Mouse (Mus musculus) Patski (cell line): ENCODE measurements at regions not wholly inside any gene's neighbourhood (a gene's known extent, or its start where the extent isn't known, plus 50 kb on each side); places are given as distances from the start of the nearest gene placed in this dataset.
"Not testable (repeated sequence)": the region's sequence is repeated elsewhere in the genome, so short reads cannot be mapped to it uniquely, and the experiment has no call there.

Experiments
- ATAC-seq: fragments of 100-300 bp; one replicate; pipeline ENCODE4 v1.8.0; 2021
- CTCF ChIA-PET: fragments of 350-600 bp; sonication (Branson Sonifier 250); formaldehyde crosslinking; loops from one replicate; lab custom pipeline; 2022; ENCODE audit warnings: inconsistent platforms; lab: Charles Lee
- POLR2A ChIA-PET: fragments of 350-600 bp; sonication (Branson Sonifier 250); formaldehyde crosslinking; loops from one replicate; lab custom pipeline; 2022; ENCODE audit warnings: antibody characterized with exemption, inconsistent platforms; lab: Charles Lee
- DNase-seq: peaks from one replicate; pipeline ENCODE4 v3.0.0-alpha.2; 2011; ENCODE audit warnings: low read depth, low spot score
- H3K27me3 ChIP-seq: fragments of 371-371 bp; one replicate; pipeline ENCODE4 v1.5.1; 2021
- CTCF ChIP-seq: fragments of 100-300 bp; IDR thresholded peaks from one replicate; pipeline ENCODE4 v1.5.1; 2021
- in situ Hi-C: fragments of 300-500 bp; cut with MboI; formaldehyde crosslinking; loops from 3 replicates; pipeline ENCODE4 v1.11.1; 2018; ENCODE audit warnings: low pct_unique_long_range_greater_than_20kb, mixed read lengths

DNA sequence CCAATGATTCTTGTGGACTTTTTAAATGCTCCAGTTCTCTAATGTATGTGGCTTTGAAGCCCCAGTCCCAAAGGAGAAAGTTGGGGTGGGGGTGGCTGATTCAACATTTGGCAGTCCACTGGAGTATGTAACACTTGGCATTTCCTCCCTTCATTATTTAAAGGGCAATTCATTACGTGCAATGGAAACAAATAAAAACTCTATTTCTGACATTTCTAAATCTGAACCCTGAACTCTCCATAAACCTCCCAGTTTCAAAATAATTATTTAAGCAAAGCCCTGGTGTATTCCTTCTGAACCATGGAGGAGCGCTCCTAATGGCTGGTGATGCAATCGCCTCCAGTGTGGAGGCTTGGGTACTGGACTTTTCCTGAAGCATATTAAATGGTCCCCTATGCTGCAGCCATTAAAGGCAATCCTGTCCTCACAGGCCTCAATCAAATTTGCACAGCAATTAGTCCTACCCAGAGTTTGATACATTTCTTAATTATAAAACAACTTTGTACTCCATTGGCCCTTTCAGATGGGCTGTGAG is 235.4 kb downstream of the Sorl1 start:
- H3K27me3 ChIP-seq, result no peaks in the 10 kb centered on the region
- ChIA-PET CTCF (no interaction called here), POLR2A (interaction anchor here (0.5 to 0.7 kb wide), 2 partner anchors 17 to 308 kb away, joined by 3 read pairs; no protein-coding TSS in a partner anchor)
- DNase-seq (no peak), ATAC-seq (no peak)
- no peak for TF ChIP-seq CTCF
- in situ Hi-C loops, result no loop called here

DNA sequence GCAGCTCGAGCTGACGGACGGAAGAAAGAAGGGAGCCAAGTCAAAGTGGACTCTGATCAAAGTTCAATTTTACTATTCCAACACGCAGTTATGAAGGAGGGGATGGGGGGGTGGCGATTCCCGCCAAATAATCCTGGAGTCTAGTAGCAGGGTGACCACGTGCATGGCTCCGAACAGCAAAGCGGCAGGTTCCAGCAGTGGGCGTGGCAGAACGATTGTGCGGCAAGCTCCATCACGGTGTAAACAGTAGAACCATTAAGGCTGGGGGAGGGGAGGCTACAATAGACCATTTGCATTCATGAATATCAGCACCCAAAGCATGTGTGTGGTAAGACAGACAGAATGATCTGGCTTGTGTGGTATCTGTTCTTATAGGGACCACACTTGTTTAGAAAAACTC is 237.6 kb downstream of the Sorl1 start:
- not testable (repeated sequence) for DNase-seq

DNA sequence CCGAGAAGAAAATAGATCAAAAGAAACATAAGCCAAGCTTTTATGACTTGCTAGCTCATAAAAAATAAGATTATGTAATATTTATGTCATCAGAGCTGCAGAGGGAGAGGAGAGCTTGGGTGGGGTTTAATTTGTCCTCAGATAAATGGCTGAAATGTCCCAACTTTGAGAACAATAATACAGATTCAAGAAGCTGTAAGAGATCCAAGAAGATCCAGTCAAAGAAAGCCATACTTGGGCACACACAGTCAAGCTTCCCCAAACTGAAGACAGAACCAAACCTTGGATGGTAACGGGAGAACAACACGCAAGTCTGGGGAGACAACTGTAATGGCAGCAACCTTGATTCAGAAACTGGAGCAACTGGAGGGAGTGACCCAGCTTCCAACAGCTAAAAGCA is 243.6 kb downstream of the Sorl1 start:
- DNase-seq (no peak), ATAC-seq (no peak)
- in situ Hi-C loops, result no loop called here
- POLR2A ChIA-PET, result no interaction called here
- H3K27me3 ChIP-seq, result no peaks in the 10 kb centered on the region
- CTCF ChIA-PET, result no interaction called here
- TF ChIP-seq CTCF, result no peak

More for the DNA sequence above, 237.6 kb downstream of the Sorl1 start:
- in situ Hi-C loops, ATAC-seq, H3K27me3 ChIP-seq: not testable (repeated sequence)
- POLR2A ChIA-PET, result interaction anchor here (0.7 kb wide), 1 partner anchor 674 kb away, joined by 5 read pairs; no protein-coding TSS in a partner anchor
- CTCF ChIA-PET, result interaction anchor here (1.2 kb wide), 1 partner anchor 9 kb away, joined by 3 read pairs; no protein-coding TSS in a partner anchor

DNA sequence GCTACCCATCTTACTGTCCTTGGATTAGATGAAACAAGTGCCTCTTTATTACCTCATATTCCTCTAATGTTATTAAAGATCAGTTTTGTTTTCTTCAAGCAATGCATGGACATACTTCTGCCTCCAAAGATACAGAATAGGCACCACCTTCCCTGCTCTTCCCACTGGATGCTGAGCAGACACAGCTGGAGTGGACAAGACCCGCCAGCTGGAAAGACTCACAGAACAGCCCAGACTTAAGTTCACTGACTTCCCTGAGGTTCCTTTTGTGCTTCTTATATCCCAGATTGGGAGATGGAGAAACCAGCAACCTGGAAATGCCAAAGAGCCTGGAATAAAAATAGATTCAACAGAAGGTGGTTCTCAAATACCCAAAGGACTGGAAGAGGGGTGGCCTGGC is 245.0 kb downstream of the Sorl1 start:
- TF ChIP-seq CTCF, result no peak
- POLR2A ChIA-PET, result interaction anchor here (0.7 kb wide), 1 partner anchor 61 kb away, joined by 3 read pairs; no protein-coding TSS in a partner anchor
- DNase-seq, result no peak
- no peaks in the 10 kb centered on the region for H3K27me3 ChIP-seq
- CTCF ChIA-PET, result interaction anchor here (1.4 kb wide), 1 partner anchor 14 kb away, joined by 3 read pairs; no protein-coding TSS in a partner anchor
- no peak for ATAC-seq
- in situ Hi-C loops, result no loop called here

DNA sequence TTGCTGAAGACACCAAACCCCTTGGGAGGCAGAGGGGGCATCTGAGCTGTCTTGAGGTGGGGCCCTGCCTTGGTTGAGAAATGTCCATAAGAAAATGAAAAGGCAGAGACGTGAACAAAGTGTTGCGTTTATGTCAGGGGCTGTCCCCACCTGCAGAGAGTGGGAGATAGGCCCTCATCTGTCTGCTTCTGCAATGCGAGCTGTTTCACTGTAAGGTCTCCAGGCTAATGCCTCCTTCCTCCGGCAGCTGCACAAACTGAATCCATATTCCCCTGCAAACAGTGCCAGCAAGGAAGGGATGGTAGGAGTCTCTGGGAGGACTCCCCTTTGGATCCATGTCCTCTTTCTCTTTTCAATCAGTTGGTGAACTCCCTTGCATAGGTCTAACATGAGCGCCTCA is 263.0 kb downstream of the Sorl1 start:
- in situ Hi-C loops, result no loop called here
- DNase-seq (no peak), ATAC-seq (no peak)
- ChIA-PET POLR2A (no interaction called here), CTCF (interaction anchor here (1.1 kb wide), 1 partner anchor 15 kb away, joined by 3 read pairs; no protein-coding TSS in a partner anchor)
- no peak for TF ChIP-seq CTCF
- H3K27me3 ChIP-seq, result no peaks in the 10 kb centered on the region

DNA sequence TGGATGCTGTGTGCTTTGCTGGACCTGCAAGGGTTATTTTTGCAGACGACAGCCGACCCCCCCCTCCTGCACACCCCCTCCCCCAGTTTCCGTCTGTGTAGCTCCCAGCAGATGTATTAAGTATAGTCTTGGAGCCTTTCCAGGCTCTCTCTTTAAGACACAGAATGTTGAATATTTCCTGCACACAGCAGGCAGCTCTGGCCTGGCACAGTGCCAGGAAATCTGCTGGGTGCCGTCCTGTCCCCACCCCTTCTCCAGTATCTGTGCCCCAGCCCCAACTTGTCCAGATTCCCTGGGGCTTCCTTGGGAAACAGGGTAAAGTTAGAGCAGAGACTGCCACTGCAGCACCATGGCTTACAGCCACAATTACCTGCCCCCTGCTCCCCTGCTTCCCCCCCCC is 263.4 kb downstream of the Sorl1 start:
- ATAC-seq, result no peak
- no peak for TF ChIP-seq CTCF
- in situ Hi-C loops, result no loop called here
- CTCF ChIA-PET, result interaction anchor here (0.6 to 1.1 kb wide), 2 partner anchors 15 to 73 kb away, joined by 3 read pairs; no protein-coding TSS in a partner anchor
- POLR2A ChIA-PET, result no interaction called here
- H3K27me3 ChIP-seq, result no peaks in the 10 kb centered on the region
- peak; percentile 39 for DNase-seq

DNA sequence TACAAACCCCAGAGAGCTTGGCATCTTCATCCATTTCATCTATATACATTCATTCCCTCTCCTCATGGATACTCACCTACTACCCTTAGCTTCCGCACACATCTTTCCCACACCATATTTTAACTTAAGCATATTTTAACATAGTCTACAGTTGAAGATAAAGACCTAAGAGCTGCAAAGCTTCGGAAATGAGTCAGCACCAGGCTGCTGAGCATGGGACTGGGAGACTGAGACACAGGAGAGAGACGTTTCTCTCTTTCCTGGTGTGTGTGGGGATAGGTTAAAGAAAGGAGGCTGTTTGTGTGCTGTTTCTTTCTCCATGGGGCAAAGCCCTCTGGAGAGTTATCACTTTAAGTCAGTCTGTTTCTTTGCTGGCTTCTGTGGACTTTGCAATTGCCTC is 264.3 kb downstream of the Sorl1 start:
- DNase-seq (no peak), ATAC-seq (no peak)
- in situ Hi-C loops, result no loop called here
- ChIA-PET CTCF (no interaction called here), POLR2A (interaction anchor here (0.7 kb wide), 1 partner anchor 706 kb away, joined by 3 read pairs; no protein-coding TSS in a partner anchor)
- H3K27me3 ChIP-seq, result no peaks in the 10 kb centered on the region
- TF ChIP-seq CTCF, result no peak

DNA sequence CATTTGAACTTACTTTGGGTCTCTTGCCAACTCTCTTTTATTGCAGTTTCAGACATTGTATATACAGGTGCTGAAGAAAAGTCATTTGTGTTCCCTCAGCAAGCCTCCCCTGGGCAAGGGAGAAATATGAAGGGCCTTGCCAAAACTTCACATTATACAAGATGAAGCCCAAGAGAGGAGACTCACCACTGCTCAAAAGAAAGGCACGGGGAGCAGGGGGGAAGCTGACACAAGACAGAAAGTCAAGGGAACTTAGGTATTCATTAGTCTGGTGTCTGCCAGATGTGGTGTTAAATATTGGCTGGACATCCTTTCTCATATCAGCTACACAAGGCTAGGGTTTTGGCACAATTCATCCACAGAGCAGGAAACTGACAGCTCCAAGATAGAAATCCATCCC is 272.0 kb downstream of the Sorl1 start:
- ChIA-PET CTCF (interaction anchor here (0.8 to 0.9 kb wide), 2 partner anchors 9 to 13 kb away, joined by 3 read pairs; no protein-coding TSS in a partner anchor), POLR2A (no interaction called here)
- no peaks in the 10 kb centered on the region for H3K27me3 ChIP-seq
- no peak for ATAC-seq
- DNase-seq, result no peak
- TF ChIP-seq CTCF, result no peak
- in situ Hi-C loops, result no loop called here

DNA sequence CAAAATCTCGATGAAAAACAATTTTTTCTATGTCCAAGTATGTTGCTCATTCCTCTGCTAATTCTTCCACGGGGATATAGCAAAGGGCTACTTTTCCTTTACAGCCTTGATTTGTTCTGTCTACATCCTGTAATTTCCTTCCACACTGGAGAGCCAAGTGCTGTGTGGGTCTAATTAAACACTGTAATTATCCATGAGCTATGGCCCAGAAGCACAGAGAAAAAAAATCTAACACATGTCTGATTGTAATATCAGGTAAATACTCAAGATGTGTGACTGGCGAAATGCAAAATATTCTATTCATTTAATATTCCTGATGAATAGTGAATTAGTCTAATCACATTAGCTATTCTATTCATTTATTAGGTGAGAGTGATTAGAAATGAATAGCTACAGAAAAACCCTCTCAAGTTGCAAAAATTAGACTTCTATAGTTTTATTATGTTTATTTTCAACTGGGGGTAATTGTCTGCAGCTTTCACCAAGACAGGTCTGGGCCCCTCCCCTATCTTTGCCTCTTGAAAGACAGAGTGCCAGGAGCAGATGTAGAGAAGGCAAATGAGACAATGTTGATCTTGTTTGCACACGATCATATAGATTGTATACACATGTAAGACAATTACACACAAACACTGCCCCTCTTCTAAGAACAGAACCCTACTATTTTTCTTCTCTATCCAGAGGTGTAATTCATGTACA is 274.3 kb downstream of the Sorl1 start:
- DNase-seq (no peak), ATAC-seq (no peak)
- ChIA-PET CTCF (no interaction called here), POLR2A (no interaction called here)
- no peak for TF ChIP-seq CTCF
- in situ Hi-C loops, result no loop called here
- H3K27me3 ChIP-seq, result no peaks in the 10 kb centered on the region

DNA sequence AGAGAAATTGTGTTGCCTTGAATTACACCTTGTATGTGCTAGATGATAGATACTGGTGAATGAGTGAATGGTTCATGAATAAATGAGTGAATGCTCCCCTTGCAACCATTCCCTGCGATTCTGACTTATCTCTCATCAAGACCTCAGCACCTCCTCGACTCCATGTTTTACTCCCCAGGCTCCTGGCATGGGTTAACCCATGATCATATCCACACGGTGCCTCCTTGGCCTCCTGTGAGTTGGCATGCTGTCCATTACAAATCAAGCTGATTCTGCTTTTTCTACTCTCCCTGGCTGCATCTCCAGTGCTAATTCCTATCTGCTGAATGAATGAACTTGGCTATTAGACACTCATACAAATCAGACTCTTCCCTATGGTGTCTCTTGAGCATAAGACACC is 279.5 kb downstream of the Sorl1 start:
- in situ Hi-C loops, result no loop called here

More for the DNA sequence above, 279.5 kb downstream of the Sorl1 start:
- POLR2A ChIA-PET, result no interaction called here
- CTCF ChIA-PET, result no interaction called here
- TF ChIP-seq CTCF, result no peak
- H3K27me3 ChIP-seq, result no peaks in the 10 kb centered on the region
- DNase-seq (no peak), ATAC-seq (no peak)
